Mouse (Mus musculus) liver, embryonic 14.5 days (tissue): ENCODE measurements around the gene Ppp1r1a. TPM values are rescaled to one million over a fixed set of nuclear protein-coding genes. Genes with fewer than 3 reads are reported as not detected.

Source experiments
- ATAC-seq: fragments of 200-750 bp; cut with Nextera tagmentation; 2 replicates; pipeline ENCODE4 v1.8.0; 2017; ENCODE audit warnings: moderate number of reproducible peaks, mild to moderate bottlenecking, moderate library complexity; ENCODE audit not compliant: insufficient read depth
- DNase-seq, 3 experiments: peaks; one replicate each; pipeline ENCODE4 v3.0.0-alpha.2; 2012 to 2013; ENCODE audit warnings: low read depth in 3 of 3, low spot score in 3 of 3
- H3K27ac ChIP-seq: fragments of 300-500 bp; sonication (generic); 2 replicates; pipeline ENCODE4 v1.5.1; 2014; ENCODE audit warnings: moderate library complexity, mild to moderate bottlenecking, control low read depth, inconsistent platforms
- H3K27me3 ChIP-seq: fragments of 300-500 bp; sonication (generic); 2 replicates; pipeline ENCODE4 v1.6.1; 2014; ENCODE audit warnings: mild to moderate bottlenecking, low read length, moderate library complexity; ENCODE audit not compliant: control insufficient read depth, insufficient read depth
- H3K36me3 ChIP-seq: fragments of 300-500 bp; sonication (generic); replicated peaks from 2 replicates; pipeline ENCODE4 v1.6.1; 2014; ENCODE audit warnings: low read depth; ENCODE audit not compliant: control insufficient read depth, insufficient read depth
- H3K4me1 ChIP-seq, 2 experiments: fragments of 200-500 bp in 1 of 2; fragments of 300-500 bp in 1 of 2; sonication (generic) in 1 of 2; replicated peaks; 2 replicates each; pipeline ENCODE4 v1.6.1; 2012 to 2014; ENCODE audit warnings: antibody characterized with exemption in 1 of 2, inconsistent platforms in 1 of 2, low read length in 1 of 2; ENCODE audit not compliant: control insufficient read depth in 2 of 2, insufficient read depth in 2 of 2
- H3K4me2 ChIP-seq: fragments of 300-500 bp; sonication (generic); 2 replicates; pipeline ENCODE4 v1.6.1; 2014; ENCODE audit warnings: low read depth, mild to moderate bottlenecking, control low read depth, moderate library complexity
- H3K4me3 ChIP-seq, 2 experiments: fragments of 200-500 bp in 1 of 2; fragments of 300-500 bp in 1 of 2; sonication (generic) in 1 of 2; 2 replicates each; pipeline ENCODE4 v1.5.1; 2012 to 2014; ENCODE audit warnings: low read depth in 2 of 2, low read length in 2 of 2, mild to moderate bottlenecking in 2 of 2, control low read depth in 1 of 2, inconsistent platforms in 1 of 2, moderate library complexity in 1 of 2; ENCODE audit not compliant: insufficient read depth in 1 of 2
- H3K9ac ChIP-seq: fragments of 300-500 bp; sonication (generic); replicated peaks from 2 replicates; pipeline ENCODE4 v1.6.1; 2014; ENCODE audit warnings: mild to moderate bottlenecking, control low read depth, moderate library complexity
- H3K9me3 ChIP-seq: fragments of 300-500 bp; sonication (generic); 2 replicates; pipeline ENCODE4 v1.6.1; 2016; ENCODE audit warnings: low read length, mixed read lengths; ENCODE audit not compliant: control insufficient read depth
- CTCF ChIP-seq: IDR thresholded peaks from 2 replicates; pipeline ENCODE4 v1.5.1; 2016; ENCODE audit warnings: antibody characterized with exemption, low read depth, control low read depth
- EP300 ChIP-seq: IDR thresholded peaks from 2 replicates; pipeline ENCODE4 v1.6.1; 2016; ENCODE audit warnings: antibody characterized with exemption, low read depth
- WGBS: fragments of 180-500 bp; shearing (Covaris S2); extraction: QIAGEN DNeasy Blood & Tissue Kit; methylation state at CpG from one replicate; pipeline ENCODE4 v1.1.7; 2014; ENCODE audit not compliant: insufficient replicate concordance; 5-methylcytosine and 5-hydroxymethylcytosine counted together
- polyA plus RNA-seq, 2 experiments: library from polyadenylated mRNA; depleted of rRNA in 1 of 2; stranded (reverse) in 1 of 2; unstranded in 1 of 2; fragments of >200 nt; fragmentation: Nextera tagmentation in 1 of 2; extraction: Ambion mirVana in 1 of 2; gene quantifications; 2 replicates each; pipeline versions ENCODE4 v1.2.1 to v1.2.3; 2012 to 2014

Ppp1r1a gene
- polyA plus RNA-seq, 2 experiments, result 0.09 to 0.20 TPM

GRCm38 (mm10) chr15:103518600-103519385 is 19.0 kb downstream of the Ppp1r1a start:
- 32% methylated on average over 5 of the region's 5 CpGs for WGBS
- H3K4me2 ChIP-seq, result no peak overlapping the region
- no peak for TF ChIP-seq EP300
- no peak for TF ChIP-seq CTCF
- H3K27ac ChIP-seq, result no peak overlapping the region
- DNase-seq (no peak), ATAC-seq (no peak)
- no peaks in the 10 kb centered on the region for H3K9me3 ChIP-seq
- H3K27me3 ChIP-seq, result no peaks in the 10 kb centered on the region
- H3K4me1 ChIP-seq, result peaks cover 0 to 3% of the 10 kb centered on the region in 2 experiments; a peak in 1 of 4 replicates
- H3K36me3 ChIP-seq, result no peaks in the 10 kb centered on the region
- no peak overlapping the region for H3K4me3 ChIP-seq
- H3K9ac ChIP-seq, result no peak overlapping the region

GRCm38 (mm10) chr15:103514914-103515313 is 22.9 kb downstream of the Ppp1r1a start:
- TF ChIP-seq EP300 (no peak), CTCF (no peak)
- H3K4me3 ChIP-seq, result no peak overlapping the region
- no peak overlapping the region for H3K27ac ChIP-seq
- H3K27me3 ChIP-seq, result no peaks in the 10 kb centered on the region
- H3K36me3 ChIP-seq, result no peaks in the 10 kb centered on the region
- 33% methylated on average over 3 of the region's 3 CpGs for WGBS
- H3K4me1 ChIP-seq, result peaks cover 0 to 3% of the 10 kb centered on the region in 2 experiments; a peak in 1 of 4 replicates
- DNase-seq (no peak), ATAC-seq (no peak)
- no peak overlapping the region for H3K4me2 ChIP-seq
- H3K9ac ChIP-seq, result no peak overlapping the region
- no peaks in the 10 kb centered on the region for H3K9me3 ChIP-seq

- no peak for TF ChIP-seq EP300
- TF ChIP-seq CTCF, result no peak
- Histone ChIP-seq H3K4me3 (peak overlapping the region in 1 of 2 experiments; percentile 35; a peak in 1 of 4 replicates), H3K9ac (no peak overlapping the region), H3K4me1 (peaks cover 0 to 3% of the 10 kb centered on the region in 2 experiments; a peak in 1 of 4 replicates), H3K27ac (no peak overlapping the region), H3K4me2 (peak overlapping the region; percentile 48), H3K27me3 (no peaks in the 10 kb centered on the region), H3K36me3 (no peaks in the 10 kb centered on the region), H3K9me3 (no peaks in the 10 kb centered on the region)
- DNase-seq (peak in 2 of 3 experiments; percentile 18 to 22), ATAC-seq (peak; percentile 76)
- whole genome bisulfite sequencing, result 3% methylated on average over 10 of the region's 10 CpGs
These were observed 23.7 kb downstream of the Ppp1r1a start for GRCm38 (mm10) chr15:103514119-103514518.

- ATAC-seq (no peak), DNase-seq (no peak)
- Histone ChIP-seq H3K4me1 (peaks cover 0 to 3% of the 10 kb centered on the region in 2 experiments; a peak in 1 of 4 replicates), H3K4me2 (no peak overlapping the region), H3K27ac (no peak overlapping the region), H3K9ac (no peak overlapping the region), H3K36me3 (no peaks in the 10 kb centered on the region), H3K4me3 (no peak overlapping the region), H3K9me3 (no peaks in the 10 kb centered on the region), H3K27me3 (no peaks in the 10 kb centered on the region)
- WGBS, result 18% methylated on average over 7 of the region's 7 CpGs
- no peak for TF ChIP-seq EP300
- no peak for TF ChIP-seq CTCF
These were observed 24.2 kb downstream of the Ppp1r1a start for GRCm38 (mm10) chr15:103513621-103514031.

- H3K4me3 ChIP-seq, result no peak overlapping the region
- no peak overlapping the region for H3K27ac ChIP-seq
- WGBS, result 6% methylated on average over 1 of the region's 1 CpGs
- peaks cover 0 to 3% of the 10 kb centered on the region in 2 experiments; a peak in 1 of 4 replicates for H3K4me1 ChIP-seq
- TF ChIP-seq EP300, result no peak
- no peak for TF ChIP-seq CTCF
- DNase-seq, result no peak
- H3K9ac ChIP-seq, result no peak overlapping the region
- ATAC-seq, result no peak
- no peaks in the 10 kb centered on the region for H3K9me3 ChIP-seq
- H3K27me3 ChIP-seq, result no peaks in the 10 kb centered on the region
- H3K36me3 ChIP-seq, result no peaks in the 10 kb centered on the region
- H3K4me2 ChIP-seq, result no peak overlapping the region
These were observed 26.2 kb downstream of the Ppp1r1a start for GRCm38 (mm10) chr15:103511652-103512051.
